In the genomic region with DNA sequence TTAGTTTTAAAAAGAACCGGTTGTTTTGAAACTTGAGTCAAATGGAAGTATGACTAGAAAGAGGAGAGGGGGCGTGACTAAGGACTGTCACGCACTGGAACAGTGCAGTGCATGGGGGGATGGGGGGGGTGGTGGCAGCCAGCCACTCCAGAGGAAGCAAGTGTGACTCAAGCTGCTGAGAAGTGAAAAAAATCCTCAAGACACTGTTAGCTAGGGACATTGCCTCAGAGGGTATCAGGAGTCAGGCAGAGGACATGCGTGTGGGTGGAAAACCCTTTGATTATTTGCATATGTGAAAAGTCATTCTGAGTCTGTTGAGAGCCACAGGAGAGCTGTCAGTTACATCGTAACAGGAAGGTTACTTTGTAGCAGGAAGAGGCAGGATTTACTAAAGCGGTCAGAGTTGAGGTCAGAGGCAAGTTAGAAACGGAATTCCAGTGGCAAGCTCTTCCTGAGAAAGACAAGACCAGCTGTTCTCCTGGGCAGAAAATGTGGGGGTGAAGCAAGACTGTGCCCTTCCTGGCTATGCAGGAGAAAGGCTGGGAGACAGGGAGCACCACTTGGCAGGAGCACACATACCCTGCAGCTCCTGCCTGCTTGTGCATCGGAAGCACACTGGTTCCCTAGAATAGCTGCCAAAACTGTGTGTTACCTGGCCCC, we compare ENCODE assay signal across 8 mouse cellular contexts. TPM values are rescaled to one million over a fixed set of nuclear protein-coding genes. Genes with fewer than 3 reads are reported as not detected.
DNase-seq lines count a peak whose midpoint lies in the region; ATAC-seq lines count a peak whose summit lies in the region.

No protein-coding gene starts in this region.

- H3K9me3 ChIP-seq in midbrain, embryonic 12.5 days: no peaks in the 10 kb centered on the region
- H3K9me3 ChIP-seq in midbrain, embryonic 13.5 days: no peaks in the 10 kb centered on the region
- no peaks in the 10 kb centered on the region for H3K9me3 ChIP-seq in forebrain, embryonic 13.5 days (replicated peaks)
- H3K9me3 ChIP-seq in intestine, embryonic 15.5 days: no peaks in the 10 kb centered on the region
- no peaks in the 10 kb centered on the region for H3K9me3 ChIP-seq in stomach, embryonic 15.5 days

- ATAC-seq in midbrain, embryonic 12.5 days (ENCODE audit: low FRiP score, low read depth): no peak
- ATAC-seq in midbrain, embryonic 13.5 days: no peak
- no peak for ATAC-seq in forebrain, embryonic 13.5 days
- ATAC-seq in intestine, embryonic 15.5 days: peak; percentile 81
- peak; percentile 78; the same call in 1 of the 2 replicates for ATAC-seq in stomach, embryonic 15.5 days (ENCODE audit: insufficient read depth, low FRiP score, low read depth)

- DNase-seq in adrenal gland, postnatal 10 days: peak; percentile 72
- peak; percentile 51 to 71 for DNase-seq in lung, adult 18-20 months
- no peak for DNase-seq in right cerebral cortex, postnatal 25 days

- peaks cover 10% of the 10 kb centered on the region for H3K4me1 ChIP-seq in midbrain, embryonic 12.5 days
- peaks cover 5% of the 10 kb centered on the region; the same call in 1 of the 2 replicates for H3K4me1 ChIP-seq in midbrain, embryonic 13.5 days (replicated peaks)
- H3K4me1 ChIP-seq in forebrain, embryonic 13.5 days: peaks cover 12% of the 10 kb centered on the region
- H3K4me1 ChIP-seq in intestine, embryonic 15.5 days (replicated peaks): peaks cover 9% of the 10 kb centered on the region
- H3K4me1 ChIP-seq in stomach, embryonic 15.5 days: peaks cover 17% of the 10 kb centered on the region

- no peaks in the 10 kb centered on the region for H3K27me3 ChIP-seq in midbrain, embryonic 12.5 days
- no peaks in the 10 kb centered on the region for H3K27me3 ChIP-seq in midbrain, embryonic 13.5 days
- H3K27me3 ChIP-seq in forebrain, embryonic 13.5 days: no peaks in the 10 kb centered on the region
- H3K27me3 ChIP-seq in intestine, embryonic 15.5 days (replicated peaks): no peaks in the 10 kb centered on the region
- H3K27me3 ChIP-seq in stomach, embryonic 15.5 days (replicated peaks): no peaks in the 10 kb centered on the region

- H3K36me3 ChIP-seq in midbrain, embryonic 12.5 days: no peaks in the 10 kb centered on the region
- H3K36me3 ChIP-seq in midbrain, embryonic 13.5 days: no peaks in the 10 kb centered on the region
- H3K36me3 ChIP-seq in forebrain, embryonic 13.5 days (ENCODE audit: poor library complexity, severe bottlenecking): no peaks in the 10 kb centered on the region
- no peaks in the 10 kb centered on the region for H3K36me3 ChIP-seq in intestine, embryonic 15.5 days
- H3K36me3 ChIP-seq in stomach, embryonic 15.5 days: no peaks in the 10 kb centered on the region

- WGBS in midbrain, embryonic 12.5 days: 48% methylated on average over 8 of the region's 8 CpGs
- WGBS in midbrain, embryonic 13.5 days: 49% methylated on average over 8 of the region's 8 CpGs
- WGBS in forebrain, embryonic 13.5 days: 48% methylated on average over 8 of the region's 8 CpGs
- 30% methylated on average over 8 of the region's 8 CpGs for WGBS in intestine, embryonic 15.5 days
- 18% methylated on average over 8 of the region's 8 CpGs for WGBS in stomach, embryonic 15.5 days

- H3K4me2 ChIP-seq in midbrain, embryonic 12.5 days (replicated peaks): no peak overlapping the region
- H3K4me2 ChIP-seq in midbrain, embryonic 13.5 days (replicated peaks): no peak overlapping the region
- H3K4me2 ChIP-seq in forebrain, embryonic 13.5 days: no peak overlapping the region
- H3K4me2 ChIP-seq in intestine, embryonic 15.5 days (replicated peaks): 0 out of 2 replicates have a peak overlapping the region, but pooled peaks have one; percentile 2
- peak overlapping the region; percentile 25 for H3K4me2 ChIP-seq in stomach, embryonic 15.5 days

- H3K9ac ChIP-seq in midbrain, embryonic 12.5 days (replicated peaks): 0 out of 2 replicates have a peak overlapping the region, but pooled peaks have one; percentile 15
- no peak overlapping the region for H3K9ac ChIP-seq in midbrain, embryonic 13.5 days (replicated peaks)
- peak overlapping the region; percentile 8; the same call in 1 of the 2 replicates for H3K9ac ChIP-seq in forebrain, embryonic 13.5 days
- no peak overlapping the region for H3K9ac ChIP-seq in intestine, embryonic 15.5 days
- H3K9ac ChIP-seq in stomach, embryonic 15.5 days: no peak overlapping the region

- H3K4me3 ChIP-seq in midbrain, embryonic 12.5 days: no peak overlapping the region
- no peak overlapping the region for H3K4me3 ChIP-seq in midbrain, embryonic 13.5 days (replicated peaks)
- H3K4me3 ChIP-seq in forebrain, embryonic 13.5 days: no peak overlapping the region
- H3K4me3 ChIP-seq in intestine, embryonic 15.5 days (replicated peaks): no peak overlapping the region
- no peak overlapping the region for H3K4me3 ChIP-seq in stomach, embryonic 15.5 days (replicated peaks)

- no peak overlapping the region for H3K27ac ChIP-seq in midbrain, embryonic 12.5 days (replicated peaks)
- H3K27ac ChIP-seq in midbrain, embryonic 13.5 days: no peak overlapping the region
- H3K27ac ChIP-seq in forebrain, embryonic 13.5 days: peak overlapping the region; percentile 25; the same call in 1 of the 2 replicates
- H3K27ac ChIP-seq in intestine, embryonic 15.5 days: peak overlapping the region; percentile 48
- peak overlapping the region; percentile 78 for H3K27ac ChIP-seq in stomach, embryonic 15.5 days

RNA-seq across cellular contexts. Expression of gene Stoml1, which starts 22.3 kb away (rescaled TPM):
- 64.1 and 65.2 TPM in 2 replicates for polyA plus RNA-seq in midbrain, embryonic 12.5 days (2016; fragmentation: Nextera tagmentation; extraction: Ambion mirVana)
- 94.8 and 97.2 TPM in 2 replicates for polyA plus RNA-seq in midbrain, embryonic 13.5 days (2015; fragmentation: Nextera tagmentation; extraction: Ambion mirVana)
- total RNA-seq in adrenal gland, postnatal 10 days (2021): 10 to 100 TPM; 14.6 to 22.4 TPM
- polyA plus RNA-seq in forebrain, embryonic 13.5 days (2015; fragmentation: Nextera tagmentation; extraction: Ambion mirVana): 71.6 and 77.9 TPM in 2 replicates
- polyA plus RNA-seq in intestine, embryonic 15.5 days (2015; fragmentation: Nextera tagmentation; extraction: Ambion mirVana): 21.3 and 21.4 TPM in 2 replicates
- polyA plus RNA-seq in stomach, embryonic 15.5 days (2015; fragmentation: Nextera tagmentation; extraction: Ambion mirVana): 24.1 and 30.0 TPM in 2 replicates

RNA-seq across cellular contexts. Expression of gene Pml, which starts 25.7 kb away (rescaled TPM):
- 9.7 and 9.8 TPM in 2 replicates for polyA plus RNA-seq in midbrain, embryonic 12.5 days (2016; fragmentation: Nextera tagmentation; extraction: Ambion mirVana)
- 4.1 and 4.8 TPM in 2 replicates for polyA plus RNA-seq in midbrain, embryonic 13.5 days (2015; fragmentation: Nextera tagmentation; extraction: Ambion mirVana)
- total RNA-seq in adrenal gland, postnatal 10 days (2021): 10 to 100 TPM; 21.8 to 25.6 TPM
- 7.1 and 8.3 TPM in 2 replicates for polyA plus RNA-seq in forebrain, embryonic 13.5 days (2015; fragmentation: Nextera tagmentation; extraction: Ambion mirVana)
- 13.2 and 15.6 TPM in 2 replicates for polyA plus RNA-seq in intestine, embryonic 15.5 days (2015; fragmentation: Nextera tagmentation; extraction: Ambion mirVana)
- polyA plus RNA-seq in stomach, embryonic 15.5 days (2015; fragmentation: Nextera tagmentation; extraction: Ambion mirVana): 15.5 and 19.6 TPM in 2 replicates

RNA-seq across cellular contexts. Expression of gene Loxl1, which starts 37.7 kb away (rescaled TPM):
- polyA plus RNA-seq in midbrain, embryonic 12.5 days (2016; fragmentation: Nextera tagmentation; extraction: Ambion mirVana): 13.4 and 20.1 TPM in 2 replicates
- polyA plus RNA-seq in midbrain, embryonic 13.5 days (2015; fragmentation: Nextera tagmentation; extraction: Ambion mirVana): 3.9 and 4.8 TPM in 2 replicates
- total RNA-seq in adrenal gland, postnatal 10 days (2021): 10 to 100 TPM; 49.1 to 49.2 TPM
- 5.0 and 5.8 TPM in 2 replicates for polyA plus RNA-seq in forebrain, embryonic 13.5 days (2015; fragmentation: Nextera tagmentation; extraction: Ambion mirVana)
- 34.1 and 36.2 TPM in 2 replicates for polyA plus RNA-seq in intestine, embryonic 15.5 days (2015; fragmentation: Nextera tagmentation; extraction: Ambion mirVana)
- polyA plus RNA-seq in stomach, embryonic 15.5 days (2015; fragmentation: Nextera tagmentation; extraction: Ambion mirVana): 42.1 and 49.2 TPM in 2 replicates

Comparison
In these comparisons a context has a peak if more than half of its experiments do, and no peak if none do; other contexts are left out.
1. H3K9ac ChIP-seq: peak in midbrain, embryonic 12.5 days (single experiment) and forebrain, embryonic 13.5 days (single experiment); none in midbrain, embryonic 13.5 days (single experiment), intestine, embryonic 15.5 days (single experiment) and stomach, embryonic 15.5 days (single experiment).
2. ATAC-seq: peak in intestine, embryonic 15.5 days (single experiment) and stomach, embryonic 15.5 days (single experiment); none in midbrain, embryonic 12.5 days (single experiment), midbrain, embryonic 13.5 days (single experiment) and forebrain, embryonic 13.5 days (single experiment).
3. H3K27ac ChIP-seq: peak in forebrain, embryonic 13.5 days (single experiment), intestine, embryonic 15.5 days (single experiment) and stomach, embryonic 15.5 days (single experiment); none in midbrain, embryonic 12.5 days (single experiment) and midbrain, embryonic 13.5 days (single experiment).
4. H3K4me2 ChIP-seq: peak in intestine, embryonic 15.5 days (single experiment) and stomach, embryonic 15.5 days (single experiment); none in midbrain, embryonic 12.5 days (single experiment), midbrain, embryonic 13.5 days (single experiment) and forebrain, embryonic 13.5 days (single experiment).